Mouse (Mus musculus) liver, embryonic 11.5 days (tissue): ENCODE data around the gene Col9a1. TPM values are rescaled to one million over a fixed set of nuclear protein-coding genes. Genes with fewer than 3 reads are reported as not detected.

Experiments
- polyA plus RNA-seq: library from polyadenylated mRNA; unstranded; fragments of >200 nt; fragmentation: Nextera tagmentation; extraction: Ambion mirVana; gene quantifications from 2 replicates; pipeline ENCODE4 v1.2.1, GENCODE M21; 2014

Gene Col9a1
- polyA plus RNA-seq, 1 experiment from 2014 or later, result 2.8 TPM

Other genes with a start within 250 kb of the Col9a1 start
- gene Sdhaf4, start 172.0 kb upstream of the Col9a1 start, polyA plus RNA-seq, result 68.8 and 75.3 TPM in 2 replicates
- 13.1 and 16.0 TPM in 2 replicates for gene Fam135a, start 77.3 kb upstream of the Col9a1 start, polyA plus RNA-seq